Mouse (Mus musculus): ENCODE results near the gene Flii. TPM values are rescaled to one million over a fixed set of nuclear protein-coding genes. Genes with fewer than 3 reads are reported as not detected.

Flii gene
- total and polyA plus RNA-seq, 3 experiments = 71.8 to 111 TPM; not detected in 1

GRCm38 (mm10) chr11:60697561-60697960 lies 29.5 kb downstream of the Flii start (continued):
- peak; percentile 73 for TF ChIP-seq ZC3H11A (IDR thresholded peaks at IDR 0.05; ENCODE audit: low read depth, low read length)

DNA sequence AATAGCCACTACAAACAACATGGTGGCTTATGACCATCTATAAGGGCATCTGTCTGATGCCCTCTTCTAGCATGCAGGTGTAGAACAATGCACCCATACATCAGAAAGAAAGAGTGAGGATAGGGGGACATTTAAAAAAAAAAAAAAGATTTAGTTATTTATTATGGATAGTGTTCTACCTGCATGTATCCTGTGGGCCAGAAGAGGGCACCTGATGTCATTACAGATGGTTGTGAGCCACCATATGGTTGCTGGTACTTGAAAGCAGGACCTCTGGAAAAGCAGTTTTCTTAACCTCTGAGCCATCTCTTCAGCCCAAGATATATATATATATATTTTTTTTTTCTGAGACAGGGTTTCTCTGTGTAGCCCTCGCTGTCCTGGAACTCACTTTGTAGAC lies 30.9 kb downstream of the Flii start:
- peak; percentile 46 for DNase-seq (ENCODE audit: low read depth, low spot score)
- no peak overlapping the region for H3K4me3 ChIP-seq (ENCODE audit: control insufficient read depth in 1 of 2, insufficient read depth in 1 of 2, low read depth in 2 of 2, low read length in 2 of 2)
- no peaks in the 10 kb centered on the region for H3K9me3 ChIP-seq (replicated peaks; ENCODE audit: insufficient read depth, low read length)
- no peak overlapping the region for H3K9ac ChIP-seq (ENCODE audit: control insufficient read depth, low read depth, low read length, poor library complexity, severe bottlenecking)
- peaks cover 3 to 6% of the 10 kb centered on the region in 2 experiments; a peak in 3 of 4 replicates for H3K27me3 ChIP-seq (ENCODE audit: control insufficient read depth in 1 of 2, insufficient read depth in 2 of 2, low read length in 2 of 2)
- H3K27ac ChIP-seq (ENCODE audit: control insufficient read depth, low read depth, low read length) = no peak overlapping the region
- peaks cover 8 to 15% of the 10 kb centered on the region in 2 experiments for H3K4me1 ChIP-seq (ENCODE audit: control insufficient read depth in 1 of 2, insufficient read depth in 2 of 2, low read length in 2 of 2)
- H3K79me2 ChIP-seq (ENCODE audit: control insufficient read depth, insufficient read depth, low read length, poor library complexity) = peaks cover 4% of the 10 kb centered on the region; the same call in 1 of the 2 replicates
- TF ChIP-seq CTCF (IDR thresholded peaks at IDR 0.05 in 2 of 3, conservative IDR thresholded peaks at IDR 0.05 in 1 of 3; ENCODE audit: control insufficient read depth in 1 of 3, insufficient read depth in 1 of 3, low read depth in 2 of 3, low read length in 3 of 3, poor library complexity in 1 of 3, severe bottlenecking in 1 of 3) (peak in 2 of 3 experiments; percentile 25 to 48; a peak in 3 of 6 replicates), TBP (IDR thresholded peaks at IDR 0.05; ENCODE audit: low read depth, low read length) (no peak), SMC3 (IDR thresholded peaks at IDR 0.05; ENCODE audit: low read depth, low read length) (peak; percentile 45), MEF2A (IDR thresholded peaks at IDR 0.05; ENCODE audit: extremely low read depth, insufficient replicate concordance, low read depth, low read length, poor library complexity, severe bottlenecking) (no peak), RAD21 (IDR thresholded peaks at IDR 0.05; ENCODE audit: low read depth, low read length) (peak; percentile 9; the same call in 1 of the 2 replicates), BHLHE40 (IDR thresholded peaks at IDR 0.05; ENCODE audit: borderline replicate concordance, low read depth, low read length) (no peak), ZMIZ1 (IDR thresholded peaks at IDR 0.05; ENCODE audit: low read depth, low read length) (no peak), TAL1 (IDR thresholded peaks at IDR 0.05; ENCODE audit: low read length) (no peak), POLR2AphosphoS5 (IDR thresholded peaks at IDR 0.05; ENCODE audit: borderline replicate concordance, low read depth, low read length) (no peak), POLR2AphosphoS2 (IDR thresholded peaks at IDR 0.05; ENCODE audit: low read length) (no peak), USF2 (IDR thresholded peaks at IDR 0.05; ENCODE audit: borderline replicate concordance in 1 of 2, insufficient read depth in 1 of 2, low read depth in 1 of 2, low read length in 2 of 2) (no peak), TCF12 (IDR thresholded peaks at IDR 0.05; ENCODE audit: low read depth, low read length) (no peak), ZC3H11A (IDR thresholded peaks at IDR 0.05; ENCODE audit: low read depth, low read length) (0 out of 2 replicates have a peak, but pooled peaks have one; percentile 16), ZNF384 (IDR thresholded peaks at IDR 0.05; ENCODE audit: low read depth, low read length) (peak; percentile 68), UBTF (IDR thresholded peaks at IDR 0.05; ENCODE audit: borderline replicate concordance, insufficient read depth, low read depth, low read length) (no peak), RCOR1 (IDR thresholded peaks at IDR 0.05; ENCODE audit: low read depth, low read length) (no peak), NRF1 (IDR thresholded peaks at IDR 0.05; ENCODE audit: insufficient read depth, low read depth, low read length, poor library complexity, severe bottlenecking) (no peak), ELF1 (IDR thresholded peaks at IDR 0.05; ENCODE audit: low read depth, low read length) (no peak), CHD1 (IDR thresholded peaks at IDR 0.05; ENCODE audit: low read depth, low read length) (no peak)
- H3K36me3 ChIP-seq (ENCODE audit: control insufficient read depth in 1 of 2, insufficient read depth in 2 of 2, low read length in 2 of 2) = peaks cover 0 to 9% of the 10 kb centered on the region in 2 experiments; a peak in 2 of 4 replicates

Other genes with a start within 250 kb of the Flii start
- gene Alkbh5, start 190.9 kb downstream of the Flii start, total RNA-seq (2012; rRNA removed) = 39.4 and 49.5 TPM in 2 replicates
- 10 to 100 TPM in 1 of 2 experiments, not detected in 1; 49.1 TPM for gene Alkbh5, start 190.9 kb downstream of the Flii start, polyA plus RNA-seq (2012; ENCODE audit: insufficient read depth in 1 of 2, insufficient read length in 2 of 2, low read depth in 1 of 2, low replicate concordance in 2 of 2, missing spikeins in 1 of 2)
- 9.3 and 11.6 TPM in 2 replicates for gene Llgl1, start 27.5 kb downstream of the Flii start, total RNA-seq (2012; rRNA removed)
- gene Llgl1, start 27.5 kb downstream of the Flii start, polyA plus RNA-seq (2012; ENCODE audit: insufficient read depth in 1 of 2, insufficient read length in 2 of 2, low read depth in 1 of 2, low replicate concordance in 2 of 2, missing spikeins in 1 of 2) = 10 to 100 TPM in 1 of 2 experiments, not detected in 1; 23.9 TPM
- gene Mief2, start 1.1 kb upstream of the Flii start, total RNA-seq (2012; rRNA removed) = 14.2 and 14.6 TPM in 2 replicates
- 10 to 100 TPM in 1 of 2 experiments, not detected in 1; 13.4 TPM for gene Mief2, start 1.1 kb upstream of the Flii start, polyA plus RNA-seq (2012; ENCODE audit: insufficient read depth in 1 of 2, insufficient read length in 2 of 2, low read depth in 1 of 2, low replicate concordance in 2 of 2, missing spikeins in 1 of 2)
- 17.7 and 19.3 TPM in 2 replicates for gene Top3a, start 50.1 kb upstream of the Flii start, total RNA-seq (2012; rRNA removed)
- gene Top3a, start 50.1 kb upstream of the Flii start, polyA plus RNA-seq (2012; ENCODE audit: insufficient read depth in 1 of 2, insufficient read length in 2 of 2, low read depth in 1 of 2, low replicate concordance in 2 of 2, missing spikeins in 1 of 2) = 10 to 100 TPM in 1 of 2 experiments, not detected in 1; 18.4 TPM
- gene Smcr8, start 50.3 kb upstream of the Flii start, total RNA-seq (2012; rRNA removed) = 17.0 and 20.0 TPM in 2 replicates
- 10 to 100 TPM in 1 of 2 experiments, not detected in 1; 20.5 TPM for gene Smcr8, start 50.3 kb upstream of the Flii start, polyA plus RNA-seq (2012; ENCODE audit: insufficient read depth in 1 of 2, insufficient read length in 2 of 2, low read depth in 1 of 2, low replicate concordance in 2 of 2, missing spikeins in 1 of 2)
- 63.3 and 71.4 TPM in 2 replicates for gene Shmt1, start 84.5 kb upstream of the Flii start, total RNA-seq (2012; rRNA removed)
- gene Shmt1, start 84.5 kb upstream of the Flii start, polyA plus RNA-seq (2012; ENCODE audit: insufficient read depth in 1 of 2, insufficient read length in 2 of 2, low read depth in 1 of 2, low replicate concordance in 2 of 2, missing spikeins in 1 of 2) = 10 to 100 TPM in 1 of 2 experiments, not detected in 1; 55.3 TPM
- gene Dhrs7b, start 103.4 kb upstream of the Flii start, total RNA-seq (2012; rRNA removed) = 67.8 and 81.5 TPM in 2 replicates
- gene Dhrs7b, start 103.4 kb upstream of the Flii start, polyA plus RNA-seq (2012; ENCODE audit: insufficient read depth in 1 of 2, insufficient read length in 2 of 2, low read depth in 1 of 2, low replicate concordance in 2 of 2, missing spikeins in 1 of 2) = 10 to 100 TPM; 49.5 to 94.7 TPM
- gene Tmem11, start 152.0 kb upstream of the Flii start, total RNA-seq (2012; rRNA removed) = 90.7 and 125 TPM in 2 replicates
- 100 to 1,000 TPM in 1 of 2 experiments, not detected in 1; 117 TPM for gene Tmem11, start 152.0 kb upstream of the Flii start, polyA plus RNA-seq (2012; ENCODE audit: insufficient read depth in 1 of 2, insufficient read length in 2 of 2, low read depth in 1 of 2, low replicate concordance in 2 of 2, missing spikeins in 1 of 2)
- 3.0 and 3.9 TPM in 2 replicates for gene Natd1, start 187.5 kb upstream of the Flii start, total RNA-seq (2012; rRNA removed)
- 10 to 100 TPM in 1 of 2 experiments, not detected in 1; 10.9 TPM for gene Natd1, start 187.5 kb upstream of the Flii start, polyA plus RNA-seq (2012; ENCODE audit: insufficient read depth in 1 of 2, insufficient read length in 2 of 2, low read depth in 1 of 2, low replicate concordance in 2 of 2, missing spikeins in 1 of 2)
- 69.2 and 73.2 TPM in 2 replicates for gene Map2k3, start 204.8 kb upstream of the Flii start, total RNA-seq (2012; rRNA removed)
- gene Map2k3, start 204.8 kb upstream of the Flii start, polyA plus RNA-seq (2012; ENCODE audit: insufficient read depth in 1 of 2, insufficient read length in 2 of 2, low read depth in 1 of 2, low replicate concordance in 2 of 2, missing spikeins in 1 of 2) = 100 to 1,000 TPM; 111 to 132 TPM

All from MEL (cell line).